Mouse (Mus musculus) hindbrain, embryonic 16.5 days (tissue): ENCODE measurements at regions not wholly inside any gene's neighbourhood (a gene's known extent, or its start where the extent isn't known, plus 50 kb on each side); places are given as distances from the start of the nearest gene placed in this dataset.

ENCODE experiments used
- ATAC-seq: fragments of 200-750 bp; cut with Nextera tagmentation; 2 replicates; pipeline ENCODE4 v1.8.0; 2017; ENCODE audit warnings: moderate TSS enrichment, moderate library complexity
- H3K27ac ChIP-seq: fragments of 300-500 bp; sonication (generic); 2 replicates; pipeline ENCODE4 v1.5.1; 2014; ENCODE audit warnings: low read depth, mild to moderate bottlenecking, control low read depth, low read length, moderate library complexity
- H3K27me3 ChIP-seq: fragments of 300-500 bp; sonication (generic); replicated peaks from 2 replicates; pipeline ENCODE4 v1.6.1; 2014; ENCODE audit warnings: low read length; ENCODE audit not compliant: control insufficient read depth, insufficient read depth
- H3K36me3 ChIP-seq: fragments of 300-500 bp; sonication (generic); 2 replicates; pipeline ENCODE4 v1.6.1; 2014; ENCODE audit warnings: mild to moderate bottlenecking, low read length, moderate library complexity, mixed read lengths; ENCODE audit not compliant: control insufficient read depth, insufficient read depth
- H3K4me1 ChIP-seq: fragments of 300-500 bp; sonication (generic); 2 replicates; pipeline ENCODE4 v1.6.1; 2014; ENCODE audit warnings: low read depth, low read length; ENCODE audit not compliant: control insufficient read depth, insufficient read depth
- H3K4me2 ChIP-seq: fragments of 300-500 bp; sonication (generic); 2 replicates; pipeline ENCODE4 v1.6.1; 2014; ENCODE audit warnings: mild to moderate bottlenecking, low read length, control low read depth, moderate library complexity
- H3K4me3 ChIP-seq: fragments of 300-500 bp; sonication (generic); 2 replicates; pipeline ENCODE4 v1.5.1; 2014; ENCODE audit warnings: mild to moderate bottlenecking, low read length, control low read depth, moderate library complexity
- H3K9ac ChIP-seq: fragments of 300-500 bp; sonication (generic); 2 replicates; pipeline ENCODE4 v1.6.1; 2014; ENCODE audit warnings: low read depth, mild to moderate bottlenecking, control low read depth, low read length, moderate library complexity
- H3K9me3 ChIP-seq: fragments of 300-500 bp; sonication (generic); 2 replicates; pipeline ENCODE4 v1.6.1; 2014; ENCODE audit warnings: mild to moderate bottlenecking, low read length, moderate library complexity; ENCODE audit not compliant: control insufficient read depth
- WGBS: fragments of 180-500 bp; shearing (Covaris S2); extraction: QIAGEN DNeasy Blood & Tissue Kit; methylation state at CpG from one replicate; pipeline ENCODE4 v1.1.7; 2014; 5-methylcytosine and 5-hydroxymethylcytosine counted together

- Histone ChIP-seq H3K4me3 (no peak overlapping the region), H3K9me3 (no peaks in the 10 kb centered on the region), H3K36me3 (no peaks in the 10 kb centered on the region), H3K27me3 (no peaks in the 10 kb centered on the region), H3K9ac (no peak overlapping the region), H3K4me2 (no peak overlapping the region), H3K27ac (no peak overlapping the region), H3K4me1 (no peaks in the 10 kb centered on the region)
- no peak for ATAC-seq
- 55% methylated on average over 2 of the region's 2 CpGs for WGBS
Observed at GRCm38 (mm10) chr1:7548261-7548660, 2740.6 kb downstream of the Gm37988 start.

DNA sequence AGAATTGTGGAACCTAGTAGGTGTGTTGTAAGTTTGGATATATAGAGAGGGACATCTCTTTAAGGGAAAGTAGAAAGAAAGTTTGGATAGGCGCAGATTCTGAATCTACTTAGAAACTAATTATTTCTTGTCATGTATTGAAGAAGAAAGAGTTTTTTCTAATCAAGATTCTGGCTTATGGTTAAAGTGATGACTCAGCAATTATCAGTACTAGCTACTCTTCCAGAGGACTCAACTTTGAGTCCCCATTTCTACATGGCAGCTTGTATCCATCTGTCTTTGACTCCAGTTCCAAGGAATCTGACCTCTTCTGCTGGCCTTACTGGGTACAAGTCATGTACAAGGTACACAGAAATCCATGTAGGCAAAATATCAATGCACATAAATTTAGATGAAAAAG lies 2767.1 kb downstream of the Gm37988 start:
- no peak for ATAC-seq

DNA sequence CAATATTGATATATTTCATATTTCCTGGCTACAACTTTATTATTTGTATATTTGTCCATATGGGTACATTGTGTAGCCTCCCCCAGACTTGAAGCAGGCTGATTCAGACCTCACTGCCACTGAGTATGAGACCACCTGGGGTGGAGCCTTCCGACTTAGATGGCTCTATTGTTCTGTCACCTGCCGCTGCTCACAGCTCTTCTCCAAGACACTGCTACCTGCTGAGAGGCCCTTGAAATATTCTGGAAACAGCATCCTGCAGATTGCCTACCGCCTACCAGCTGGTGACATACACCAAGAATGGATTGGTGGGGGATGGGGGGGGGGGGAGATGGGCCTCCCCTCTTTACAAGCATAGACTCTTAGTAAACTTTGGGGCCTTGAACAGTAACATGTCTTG lies 2778.7 kb downstream of the Gm37988 start:
- Histone ChIP-seq H3K27ac (no peak overlapping the region), H3K9ac (no peak overlapping the region), H3K4me2 (no peak overlapping the region), H3K4me1 (no peaks in the 10 kb centered on the region), H3K27me3 (no peaks in the 10 kb centered on the region), H3K4me3 (no peak overlapping the region), H3K9me3 (no peaks in the 10 kb centered on the region), H3K36me3 (no peaks in the 10 kb centered on the region)
- ATAC-seq, result no peak
- WGBS, result 29% methylated on average over 3 of the region's 3 CpGs

More for the DNA sequence above, 2767.1 kb downstream of the Gm37988 start:
- no peak overlapping the region for H3K27ac ChIP-seq
- H3K9me3 ChIP-seq, result no peaks in the 10 kb centered on the region
- H3K36me3 ChIP-seq, result no peaks in the 10 kb centered on the region
- H3K4me2 ChIP-seq, result no peak overlapping the region
- no peaks in the 10 kb centered on the region for H3K4me1 ChIP-seq
- no peak overlapping the region for H3K9ac ChIP-seq
- H3K27me3 ChIP-seq, result no peaks in the 10 kb centered on the region
- WGBS, result 83% methylated on average over 1 of the region's 1 CpGs
- H3K4me3 ChIP-seq, result no peak overlapping the region

DNA sequence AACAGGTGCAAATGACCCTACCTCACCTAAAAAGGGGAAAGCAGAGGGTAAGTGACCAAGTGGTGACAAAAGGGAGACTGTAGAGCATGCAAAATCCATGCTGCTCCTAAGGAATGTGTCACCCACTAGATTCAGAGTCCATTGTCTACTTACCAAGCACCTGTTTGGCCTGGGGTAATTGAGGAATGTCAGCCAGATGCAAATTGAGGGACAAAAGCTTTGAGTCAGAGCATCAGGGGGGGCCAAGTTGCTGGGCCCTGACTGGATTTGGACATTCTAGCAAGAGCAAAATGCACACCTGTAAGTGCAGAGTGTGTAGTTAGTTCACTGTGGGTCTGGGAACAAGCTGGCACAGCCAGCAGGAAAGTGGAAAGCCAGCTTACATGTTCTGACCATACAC lies 2783.6 kb downstream of the Gm37988 start:
- Histone ChIP-seq H3K27me3 (no peaks in the 10 kb centered on the region), H3K9me3 (no peaks in the 10 kb centered on the region), H3K27ac (no peak overlapping the region), H3K9ac (no peak overlapping the region), H3K4me2 (no peak overlapping the region), H3K4me3 (no peak overlapping the region), H3K36me3 (no peaks in the 10 kb centered on the region), H3K4me1 (no peaks in the 10 kb centered on the region)
- no peak for ATAC-seq
